Mouse (Mus musculus): Measurements from ENCODE around the gene Cyb5r4.
"Not testable (repeated sequence)": the region's sequence is repeated elsewhere in the genome, so short reads cannot be mapped to it uniquely, and the experiment has no call there.

DNA sequence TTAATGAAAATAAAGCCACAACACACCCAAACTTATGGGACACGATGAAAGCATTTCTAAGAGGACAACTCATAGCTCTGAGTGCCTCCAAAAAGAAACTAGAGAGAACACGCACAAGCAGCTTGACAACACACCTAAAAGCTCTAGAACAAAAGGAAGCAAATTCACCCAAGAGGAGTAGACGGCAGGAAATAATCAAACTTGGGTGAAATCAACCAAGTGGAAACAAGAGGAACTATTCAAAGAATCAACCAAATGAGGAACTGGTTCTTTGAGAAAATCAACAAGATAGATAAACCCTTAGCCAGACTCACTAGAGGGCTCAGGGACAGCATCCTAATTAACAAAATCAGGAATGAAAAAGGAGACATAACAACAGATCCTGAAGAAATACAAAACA is 49.8 kb downstream of the Cyb5r4 start:
- not testable (repeated sequence) for TF ChIP-seq CTCF (IDR thresholded peaks at IDR 0.05; ENCODE audit: low read depth, low read length); TAL1 (conservative IDR thresholded peaks at IDR 0.05; ENCODE audit: low read depth, low read length)

All from G1E (cell line).